In genomic region chr9:42034116-42034520, GRCm38 (mm10) we compare ENCODE assay signal across 14 mouse cellular contexts.
A peak's percentile ranks its signal among the peaks of the same experiment; 100 is the strongest.
DNase-seq lines count a peak whose midpoint lies in the region; ATAC-seq lines count a peak whose summit lies in the region.
"Had no signal": no experiment of that assay in that cellular context is flagged by ENCODE, and none has a peak within 500 bp of the region (broad histone marks: within the 10 kb centered on the region; RNA-seq: fewer than 3 reads in every experiment).

No protein-coding gene starts in this region.

- peak; percentile 18 for DNase-seq in cerebellum, adult 9-10 months
- DNase-seq in cerebellum, adult 11-12 months, result no peak
- peak; percentile 52 for DNase-seq in thymus, postnatal 0 days (ENCODE audit: low spot score)
- no peak for DNase-seq in thymus, postnatal 10 days (ENCODE audit: low spot score in 2 of 2)
- DNase-seq in testis, postnatal 14 days (ENCODE audit: low spot score), result no peak
- DNase-seq in kidney, adult 8-10 months, result no peak
- DNase-seq in lung, postnatal 4 days, result no peak
- DNase-seq: adrenal gland, postnatal 10 days; cerebellum, postnatal 10 days; gastrocnemius, adult 2 months; heart, postnatal 14 days; lung, postnatal 10 days had no signal

- peak; percentile 15; the same call in 1 of the 2 replicates for ATAC-seq in neutrophil, adult 5-6 weeks (ENCODE audit: extremely low read depth, insufficient number of reproducible peaks, low FRiP score, poor library complexity, severe bottlenecking)
- ATAC-seq: forebrain, embryonic 14.5 days had no signal

Comparison
In these comparisons a context has a peak if more than half of its experiments do, and no peak if none do; other contexts are left out.
1. DNase-seq: peak in cerebellum, adult 9-10 months (single experiment) and thymus, postnatal 0 days (single experiment); none in cerebellum, adult 11-12 months (single experiment), thymus, postnatal 10 days (0 of 2), testis, postnatal 14 days (single experiment), kidney, adult 8-10 months (0 of 2) and lung, postnatal 4 days (0 of 2).